Mouse (Mus musculus): ENCODE data around the gene Dmc1. TPM values are rescaled to one million over a fixed set of nuclear protein-coding genes. Genes with fewer than 3 reads are reported as not detected.

Gene Dmc1
- total RNA-seq (2021): not detected
- long read RNA-seq, experiment 1: 0 reads
- long read RNA-seq, experiment 2: 0 reads

GRCm38 (mm10) chr15:79604990-79605665, at the start of gene Dmc1:
Gene Dmc1, minus strand, starts transcription at chr15:79605109.
- DNase-seq: peak; percentile 7 to 26

GRCm38 (mm10) chr15:79651481-79651880, 46.6 kb upstream of the Dmc1 start:
- DNase-seq: no peak

- DNase-seq: peak in 1 of 2 experiments; percentile 48
These were observed 45.7 kb upstream of the Dmc1 start for GRCm38 (mm10) chr15:79650569-79650968.

GRCm38 (mm10) chr15:79648130-79648529, 43.2 kb upstream of the Dmc1 start:
- no peak for DNase-seq

- DNase-seq: no peak
These were observed 40.6 kb upstream of the Dmc1 start for GRCm38 (mm10) chr15:79645483-79645882.

- no peak for DNase-seq
These were observed 36.4 kb upstream of the Dmc1 start for GRCm38 (mm10) chr15:79641135-79641817.

- DNase-seq: no peak
These were observed 25.6 kb upstream of the Dmc1 start for GRCm38 (mm10) chr15:79630471-79630870.

- no peak for DNase-seq
These were observed 15.0 kb upstream of the Dmc1 start for GRCm38 (mm10) chr15:79619770-79620414.

- DNase-seq: no peak
These were observed 13.5 kb upstream of the Dmc1 start for GRCm38 (mm10) chr15:79618456-79618855.

GRCm38 (mm10) chr15:79617135-79617534, 12.2 kb upstream of the Dmc1 start:
- no peak for DNase-seq

- no peak for DNase-seq
These were observed 11.8 kb upstream of the Dmc1 start for GRCm38 (mm10) chr15:79616729-79617128.

GRCm38 (mm10) chr15:79615501-79615900, 10.6 kb upstream of the Dmc1 start:
- DNase-seq: no peak

- DNase-seq: no peak
These were observed 4.3 kb upstream of the Dmc1 start for GRCm38 (mm10) chr15:79609226-79609625.

GRCm38 (mm10) chr15:79608214-79608613, 3.3 kb upstream of the Dmc1 start:
- no peak for DNase-seq

GRCm38 (mm10) chr15:79607757-79608156, 2.8 kb upstream of the Dmc1 start:
- peak in 1 of 2 experiments; percentile 28 for DNase-seq

GRCm38 (mm10) chr15:79606161-79606560, 1.3 kb upstream of the Dmc1 start:
- DNase-seq: no peak

GRCm38 (mm10) chr15:79600176-79600575, 4.7 kb downstream of the Dmc1 start:
- no peak for DNase-seq

GRCm38 (mm10) chr15:79598715-79599114, 6.2 kb downstream of the Dmc1 start:
- no peak for DNase-seq

GRCm38 (mm10) chr15:79581581-79581980, 23.3 kb downstream of the Dmc1 start:
- DNase-seq: no peak

- DNase-seq: no peak
These were observed 27.1 kb downstream of the Dmc1 start for GRCm38 (mm10) chr15:79577671-79578426.

- no peak for DNase-seq
These were observed 28.0 kb downstream of the Dmc1 start for GRCm38 (mm10) chr15:79576947-79577346.

GRCm38 (mm10) chr15:79575543-79576222, 29.2 kb downstream of the Dmc1 start:
- DNase-seq: no peak
